Mouse (Mus musculus) adrenal gland, adult 2 months (tissue): Measurements from ENCODE around the gene Vmn1r115. TPM values are rescaled to one million over a fixed set of nuclear protein-coding genes. Genes with fewer than 3 reads are reported as not detected.
"Not testable (repeated sequence)": the region's sequence is repeated elsewhere in the genome, so short reads cannot be mapped to it uniquely, and the experiment has no call there.

Experiments used
- DNase-seq: peaks from one replicate; pipeline ENCODE4 v3.0.0; 2021
- long read RNA-seq: library from polyadenylated mRNA; stranded (forward); transcript quantifications from one replicate; pipeline ENCODE4 v2.0.0, GENCODE M21; 2021
- polyA plus RNA-seq: library from polyadenylated mRNA; depleted of rRNA; stranded (reverse); fragments of >200 nt; gene quantifications from 2 replicates; pipeline ENCODE4 v1.2.3, GENCODE M21; 2012; rRNA removed
- total RNA-seq, 2 experiments: library from RNA; stranded (reverse); gene quantifications; 2 replicates each; pipeline ENCODE4 v1.2.3; 2021

Vmn1r115 gene
- total RNA-seq (not detected), polyA plus RNA-seq (not detected in 2 replicates)
- long read RNA-seq, result 0 reads

GRCm38 (mm10) chr7:20844885-20845284 is at the start of gene Vmn1r115:
Gene Vmn1r115 (minus strand): TSS chr7:20844985.
- not testable (repeated sequence) for DNase-seq

- DNase-seq, result not testable (repeated sequence)
Measured at GRCm38 (mm10) chr7:20884021-20884420, 39.2 kb upstream of the Vmn1r115 start, which contains the start of gene Vmn1r117. Gene Vmn1r117 (minus strand): TSS chr7:20884121.

GRCm38 (mm10) chr7:20871956-20872355 is 27.2 kb upstream of the Vmn1r115 start, which contains the start of gene Vmn1r116:
Gene Vmn1r116 (plus strand): TSS chr7:20872256.
- DNase-seq, result not testable (repeated sequence)

GRCm38 (mm10) chr7:20812086-20812485 is 32.7 kb downstream of the Vmn1r115 start, which contains the start of gene Vmn1r114:
Gene Vmn1r114 (minus strand): TSS chr7:20812186.
- not testable (repeated sequence) for DNase-seq

Other genes starting within 250 kb of the Vmn1r115 start
- gene Gm4513, start 246.0 kb downstream of the Vmn1r115 start, total RNA-seq, result not detected
- gene Gm4513, start 246.0 kb downstream of the Vmn1r115 start, polyA plus RNA-seq, result not detected in 2 replicates
- gene Vmn1r107, start 176.1 kb downstream of the Vmn1r115 start, total RNA-seq, result not detected
- gene Vmn1r107, start 176.1 kb downstream of the Vmn1r115 start, polyA plus RNA-seq, result not detected in 2 replicates
- gene Vmn1r111, start 141.8 kb downstream of the Vmn1r115 start, total RNA-seq, result not detected
- not detected in 2 replicates for gene Vmn1r111, start 141.8 kb downstream of the Vmn1r115 start, polyA plus RNA-seq
- gene Gm10668, start 114.4 kb downstream of the Vmn1r115 start, total RNA-seq, result not detected
- not detected in 2 replicates for gene Gm10668, start 114.4 kb downstream of the Vmn1r115 start, polyA plus RNA-seq
- not detected for gene Vmn1r112, start 73.8 kb downstream of the Vmn1r115 start, total RNA-seq
- not detected in 2 replicates for gene Vmn1r112, start 73.8 kb downstream of the Vmn1r115 start, polyA plus RNA-seq
- not detected for gene Vmn1r113, start 57.7 kb downstream of the Vmn1r115 start, total RNA-seq
- gene Vmn1r113, start 57.7 kb downstream of the Vmn1r115 start, polyA plus RNA-seq, result not detected in 2 replicates
- gene Vmn1r114, start 32.8 kb downstream of the Vmn1r115 start, total RNA-seq, result not detected
- not detected in 2 replicates for gene Vmn1r114, start 32.8 kb downstream of the Vmn1r115 start, polyA plus RNA-seq
- gene Vmn1r116, start 27.3 kb upstream of the Vmn1r115 start, total RNA-seq, result not detected
- not detected in 2 replicates for gene Vmn1r116, start 27.3 kb upstream of the Vmn1r115 start, polyA plus RNA-seq
- not detected for gene Vmn1r117, start 39.1 kb upstream of the Vmn1r115 start, total RNA-seq
- gene Vmn1r117, start 39.1 kb upstream of the Vmn1r115 start, polyA plus RNA-seq, result not detected in 2 replicates
- gene Vmn1r118, start 67.4 kb upstream of the Vmn1r115 start, total RNA-seq, result not detected
- gene Vmn1r118, start 67.4 kb upstream of the Vmn1r115 start, polyA plus RNA-seq, result not detected in 2 replicates
- not detected for gene Vmn1r119, start 167.5 kb upstream of the Vmn1r115 start, total RNA-seq
- not detected in 2 replicates for gene Vmn1r119, start 167.5 kb upstream of the Vmn1r115 start, polyA plus RNA-seq
- not detected for gene Vmn1r120, start 208.8 kb upstream of the Vmn1r115 start, total RNA-seq
- gene Vmn1r120, start 208.8 kb upstream of the Vmn1r115 start, polyA plus RNA-seq, result not detected in 2 replicates